Mouse (Mus musculus): ENCODE measurements around the gene Dph6. TPM values are rescaled to one million over a fixed set of nuclear protein-coding genes. Genes with fewer than 3 reads are reported as not detected.

Dph6 gene
- 1.5 and 2.5 TPM in 2 replicates for polyA plus RNA-seq (2012; rRNA removed; ENCODE audit: low replicate concordance)

GRCm38 (mm10) chr2:114654365-114655239 is at the start of gene Dph6:
TSS of gene Dph6 (minus strand) at chr2:114654964.

All from duodenum, adult 2 months (tissue).